Mouse (Mus musculus): ENCODE results near the gene Lyrm4.

GRCm38 (mm10) chr13:35994067-35994466, 123.3 kb downstream of the Lyrm4 start:
- no peak for TF ChIP-seq CTCF (IDR thresholded peaks at IDR 0.05)
- no peak for TF ChIP-seq POLR2A (IDR thresholded peaks at IDR 0.05; ENCODE audit: insufficient read depth, low read depth, low read length)
